Mouse (Mus musculus) liver, adult 2 months (tissue): ENCODE measurements around the gene Il11. TPM values are rescaled to one million over a fixed set of nuclear protein-coding genes. Genes with fewer than 3 reads are reported as not detected.

ENCODE experiments used
- DNase-seq: peaks from one replicate; pipeline ENCODE4 v3.0.0-alpha.2; 2011; ENCODE audit warnings: low read depth, low spot score; ENCODE audit errors: extremely low read depth
- H3K27ac ChIP-seq: fragments of 200-500 bp; replicated peaks from 2 replicates; pipeline ENCODE4 v1.5.1; 2012; ENCODE audit warnings: low read depth, mild to moderate bottlenecking, control low read depth, inconsistent platforms, low read length; ENCODE audit not compliant: insufficient read depth
- H3K27me3 ChIP-seq: fragments of 200-500 bp; 2 replicates; pipeline ENCODE4 v1.6.1; 2012; ENCODE audit warnings: mild to moderate bottlenecking, moderate library complexity, low read length, inconsistent platforms; ENCODE audit not compliant: control insufficient read depth, insufficient read depth
- H3K36me3 ChIP-seq: fragments of 200-500 bp; 2 replicates; pipeline ENCODE4 v1.6.1; 2012; ENCODE audit warnings: low read length, inconsistent platforms; ENCODE audit not compliant: control insufficient read depth, insufficient read depth
- H3K4me1 ChIP-seq: fragments of 200-500 bp; 2 replicates; pipeline ENCODE4 v1.6.1; 2011; ENCODE audit warnings: low read length; ENCODE audit not compliant: control insufficient read depth, insufficient read depth
- H3K4me3 ChIP-seq: fragments of 200-500 bp; 2 replicates; pipeline ENCODE4 v1.5.1; 2011; ENCODE audit warnings: low read depth, mild to moderate bottlenecking, control low read depth, low read length, moderate library complexity; ENCODE audit not compliant: insufficient read depth
- H3K79me2 ChIP-seq: fragments of 200-500 bp; 2 replicates; pipeline ENCODE4 v1.6.1; 2012; ENCODE audit warnings: inconsistent platforms, mild to moderate bottlenecking, low read length, moderate library complexity; ENCODE audit not compliant: control insufficient read depth, insufficient read depth
- H3K9ac ChIP-seq: fragments of 200-500 bp; 2 replicates; pipeline ENCODE4 v1.6.1; 2012; ENCODE audit warnings: low read depth, mild to moderate bottlenecking, control low read depth, inconsistent platforms, low read length
- CTCF ChIP-seq: fragments of 200-500 bp; IDR thresholded peaks from 2 replicates; pipeline ENCODE4 v1.5.1; 2011; ENCODE audit warnings: low read depth, low read length, control low read depth
- POLR2A ChIP-seq: fragments of 200-500 bp; IDR thresholded peaks from 2 replicates; pipeline ENCODE4 v1.6.1; 2011; ENCODE audit warnings: low read length, control low read depth; ENCODE audit not compliant: insufficient read depth; ENCODE audit errors: extremely low read depth
- WGBS: fragments of 180-500 bp; shearing (Covaris S2); methylation state at CpG from one replicate; pipeline ENCODE4 v1.1.7; 2018; 5-methylcytosine and 5-hydroxymethylcytosine counted together
- polyA plus RNA-seq: library from polyadenylated mRNA; depleted of rRNA; stranded (reverse); fragments of >200 nt; gene quantifications from 2 replicates; pipeline ENCODE4 v1.2.3, GENCODE M21; 2012
- total RNA-seq: library from RNA; depleted of rRNA; stranded (reverse); fragments of >200 nt; gene quantifications from 2 replicates; pipeline ENCODE4 v1.2.3, GENCODE M21; 2014

Il11 gene
- total and polyA plus RNA-seq, 2 experiments, result 0.09 TPM; not detected in 1

DNA sequence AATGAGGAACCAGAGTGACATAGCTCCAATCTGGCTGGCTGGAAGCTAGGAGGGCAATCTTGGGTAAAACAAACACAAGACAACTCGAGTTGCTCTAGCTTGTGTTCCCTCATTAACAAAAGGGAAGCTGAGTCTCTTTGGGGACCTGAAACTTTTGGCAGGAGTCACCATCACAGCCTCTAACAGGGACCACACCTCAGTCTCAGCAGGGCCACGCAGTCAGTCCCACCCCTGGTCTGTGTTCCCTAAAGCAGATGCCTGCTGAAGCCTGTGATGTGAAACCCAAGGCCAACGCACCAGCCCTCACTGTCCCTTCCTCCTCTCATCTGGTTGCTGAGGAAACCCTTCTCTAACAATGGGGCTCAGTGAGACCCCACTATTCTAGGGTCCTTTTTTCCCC, 529 bp downstream of the Il11 start:
- TF ChIP-seq CTCF (no peak), POLR2A (no peak)

DNA sequence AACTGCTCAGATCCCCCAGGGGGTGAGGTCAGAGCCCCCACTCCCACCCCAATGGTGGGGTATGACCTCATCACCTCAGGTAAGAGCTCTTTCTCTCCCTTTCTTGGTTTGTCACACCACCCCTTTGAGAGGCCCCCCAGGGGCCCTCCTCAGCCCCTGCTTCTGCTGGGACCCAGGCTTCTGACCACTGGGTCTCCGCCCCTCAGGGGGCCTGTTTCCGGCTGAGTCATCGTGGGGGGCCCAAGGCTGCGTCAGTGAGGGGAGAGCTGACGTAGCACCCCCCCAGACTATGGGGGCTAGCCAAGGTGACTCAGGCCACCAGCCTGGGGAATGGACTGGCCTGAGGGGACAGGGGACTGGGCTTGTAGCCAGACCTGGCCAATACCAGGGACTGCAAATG, 2.7 kb downstream of the Il11 start:
- Histone ChIP-seq H3K79me2 (no peaks in the 10 kb centered on the region), H3K4me1 (peaks cover 7% of the 10 kb centered on the region; the same call in 1 of the 2 replicates), H3K27me3 (peaks cover 13% of the 10 kb centered on the region; the same call in 1 of the 2 replicates), H3K9ac (no peak overlapping the region), H3K36me3 (no peaks in the 10 kb centered on the region; the same call in 1 of the 2 replicates), H3K27ac (no peak overlapping the region), H3K4me3 (no peak overlapping the region)
- DNase-seq, result no peak
- WGBS, result 47% methylated on average over 5 of the region's 5 CpGs
- TF ChIP-seq POLR2A, result no peak
- no peak for TF ChIP-seq CTCF

More for the DNA sequence above, 529 bp downstream of the Il11 start:
- H3K9ac ChIP-seq, result no peak overlapping the region
- H3K4me3 ChIP-seq, result no peak overlapping the region
- no peak for DNase-seq
- H3K36me3 ChIP-seq, result no peaks in the 10 kb centered on the region; the same call in 1 of the 2 replicates
- no peaks in the 10 kb centered on the region for H3K79me2 ChIP-seq
- peaks cover 5% of the 10 kb centered on the region; the same call in 1 of the 2 replicates for H3K4me1 ChIP-seq
- WGBS, result 36% methylated on average over 3 of the region's 3 CpGs
- H3K27me3 ChIP-seq, result peaks cover 8% of the 10 kb centered on the region; the same call in 1 of the 2 replicates
- H3K27ac ChIP-seq, result no peak overlapping the region

DNA sequence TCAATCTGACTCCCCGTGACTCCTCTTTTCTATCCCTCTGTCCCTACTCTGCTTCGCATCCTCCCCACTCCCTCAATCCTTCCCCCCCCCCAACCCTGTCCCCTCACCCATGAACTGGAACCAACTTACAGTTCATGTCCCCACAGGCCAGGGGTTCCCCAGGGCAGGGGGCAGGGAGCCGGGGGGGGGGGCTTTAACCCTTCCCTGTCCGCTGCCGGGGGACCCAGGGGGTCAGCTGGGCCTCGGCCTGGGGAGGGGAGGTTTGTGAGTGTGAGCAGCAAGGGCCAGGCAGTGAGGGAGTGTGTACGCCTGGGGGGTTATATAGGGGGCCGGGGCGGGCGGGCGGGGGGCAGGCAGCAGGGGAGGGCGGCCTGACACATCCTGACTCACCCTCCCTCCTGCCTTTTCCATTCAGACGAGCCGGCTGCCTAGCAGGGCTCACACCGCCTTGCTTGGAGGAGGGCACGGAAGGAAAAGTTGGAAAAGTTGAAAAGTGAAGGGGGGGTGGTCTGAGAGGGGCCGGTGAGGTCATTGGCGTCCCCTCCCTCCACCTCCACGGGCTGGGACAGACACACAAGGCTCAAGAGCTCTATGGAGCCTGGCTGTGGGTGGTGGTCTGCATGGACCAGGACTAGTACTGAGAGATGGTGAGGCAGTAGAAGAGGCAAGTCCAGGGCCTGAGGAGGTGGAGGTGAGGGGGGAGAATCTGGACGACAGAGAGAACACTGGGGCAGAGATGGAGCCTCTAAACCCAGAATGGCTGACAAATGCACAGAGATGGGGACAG, 4.6 kb downstream of the Il11 start:
- WGBS, result 11% methylated on average over 20 of the region's 20 CpGs
- Histone ChIP-seq H3K27ac (no peak overlapping the region), H3K36me3 (no peaks in the 10 kb centered on the region), H3K9ac (no peak overlapping the region), H3K4me3 (no peak overlapping the region), H3K4me1 (peaks cover 7% of the 10 kb centered on the region; the same call in 1 of the 2 replicates), H3K79me2 (no peaks in the 10 kb centered on the region), H3K27me3 (peaks cover 13% of the 10 kb centered on the region; the same call in 1 of the 2 replicates)
- DNase-seq, result no peak
- TF ChIP-seq CTCF (no peak), POLR2A (no peak)

DNA sequence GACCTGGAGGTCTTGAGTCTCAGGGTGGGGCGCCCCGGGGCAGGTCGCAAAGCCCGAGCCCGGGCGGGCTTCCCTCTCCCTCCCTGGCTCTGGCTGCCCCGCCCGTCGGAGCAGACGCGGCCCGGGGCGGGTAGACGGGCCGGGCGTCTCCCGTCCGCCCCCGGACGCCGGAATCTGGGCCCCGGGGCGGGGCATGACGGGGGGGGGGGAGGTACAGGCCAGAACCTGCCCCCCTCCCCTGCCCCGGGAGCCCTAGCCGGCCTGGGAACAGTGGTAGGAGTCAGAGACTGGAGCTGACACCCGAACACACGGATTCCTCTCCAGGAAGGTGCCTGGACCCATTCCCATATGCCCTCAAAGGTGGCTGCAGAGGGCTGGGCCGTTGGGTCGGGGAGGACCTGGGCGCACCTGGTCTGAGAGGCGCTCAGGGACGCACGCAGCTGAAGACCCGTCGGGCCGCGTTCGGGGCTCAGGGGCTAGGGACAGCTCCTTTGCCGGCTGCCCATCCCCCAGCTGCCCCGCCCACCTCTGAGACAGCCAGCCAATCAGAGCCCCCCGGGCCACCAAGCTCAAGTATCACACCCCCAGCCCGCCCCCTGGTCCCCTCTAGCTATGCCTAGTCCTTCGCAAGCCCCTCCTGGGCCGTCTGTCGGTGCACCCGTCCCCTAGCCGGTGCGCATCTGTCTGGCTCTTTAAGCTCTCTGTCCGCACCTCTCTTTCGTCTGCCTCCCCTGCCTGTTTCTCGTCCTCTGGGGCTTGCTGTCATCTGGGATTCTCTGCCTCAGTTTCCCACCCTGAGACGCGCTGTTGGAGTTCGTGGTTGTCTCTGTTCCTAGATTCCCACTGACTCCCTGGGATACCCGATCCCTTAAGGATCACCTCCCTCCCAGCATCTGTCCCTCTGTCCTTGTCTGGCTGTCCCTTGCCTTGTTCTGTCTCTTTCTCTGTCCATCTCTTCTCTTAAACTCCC, 5.5 kb downstream of the Il11 start:
- Histone ChIP-seq H3K4me1 (peaks cover 7% of the 10 kb centered on the region; the same call in 1 of the 2 replicates), H3K9ac (peak overlapping the region; percentile 49; the same call in 1 of the 2 replicates), H3K4me3 (peak overlapping the region; percentile 64; the same call in 1 of the 2 replicates), H3K27ac (no peak overlapping the region), H3K79me2 (no peaks in the 10 kb centered on the region), H3K27me3 (peaks cover 13% of the 10 kb centered on the region; the same call in 1 of the 2 replicates), H3K36me3 (no peaks in the 10 kb centered on the region)
- TF ChIP-seq CTCF (no peak), POLR2A (no peak)
- no peak for DNase-seq
- WGBS, result 3% methylated on average over 45 of the region's 56 CpGs

DNA sequence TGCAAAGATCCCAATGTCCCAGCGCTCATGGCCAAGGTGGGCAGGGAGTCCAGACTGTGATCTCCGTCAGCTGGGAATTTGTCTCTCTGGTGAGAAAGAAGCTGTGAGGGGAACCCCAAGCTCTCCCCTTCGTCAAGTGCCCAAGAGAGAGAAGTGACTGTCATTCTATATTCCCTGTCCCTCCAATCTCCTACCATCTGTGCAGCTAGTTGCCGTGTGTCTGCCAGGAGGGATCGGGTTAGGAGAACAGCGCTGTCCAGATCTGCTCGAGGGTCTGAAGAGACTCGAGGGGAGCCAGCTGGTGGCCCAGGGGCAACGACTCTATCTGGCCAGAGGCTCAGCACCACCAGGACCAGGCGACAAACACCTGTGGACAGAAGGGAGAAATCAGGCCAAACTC, 6.5 kb downstream of the Il11 start:
- Histone ChIP-seq H3K4me1 (peaks cover 7% of the 10 kb centered on the region; the same call in 1 of the 2 replicates), H3K79me2 (no peaks in the 10 kb centered on the region), H3K27me3 (peaks cover 13% of the 10 kb centered on the region; the same call in 1 of the 2 replicates), H3K4me3 (no peak overlapping the region), H3K27ac (no peak overlapping the region), H3K9ac (no peak overlapping the region), H3K36me3 (no peaks in the 10 kb centered on the region)
- TF ChIP-seq CTCF (no peak), POLR2A (no peak)
- WGBS, result 63% methylated on average over 10 of the region's 10 CpGs
- DNase-seq, result no peak
